Mouse (Mus musculus) testis, adult 2 months (tissue): ENCODE data around the gene Pid1.

ENCODE experiments used
- CTCF ChIP-seq: fragments of 200-500 bp; IDR thresholded peaks from 2 replicates; pipeline ENCODE4 v1.5.1; 2012; ENCODE audit warnings: low read depth, mild to moderate bottlenecking, inconsistent platforms, low read length, moderate library complexity; ENCODE audit not compliant: control insufficient read depth, insufficient read depth, insufficient replicate concordance
- POLR2A ChIP-seq: fragments of 200-500 bp; IDR thresholded peaks from 2 replicates; pipeline ENCODE4 v1.6.1; 2012; ENCODE audit warnings: low read depth, mild to moderate bottlenecking, inconsistent platforms, low read length, moderate library complexity; ENCODE audit not compliant: control insufficient read depth

- no peak for TF ChIP-seq CTCF
- no peak for TF ChIP-seq POLR2A
Measured at GRCm38 (mm10) chr1:84396787-84397186, 32.8 kb upstream of the Pid1 start.
